Comparison of ENCODE assay signal across 25 mouse cellular contexts in genomic region chr6:31299395-31299794, GRCm38 (mm10).
"Had no signal": no experiment of that assay in that cellular context is flagged by ENCODE, and none has a peak within 500 bp of the region (broad histone marks: within the 10 kb centered on the region; RNA-seq: fewer than 3 reads in every experiment).

No protein-coding gene starts in this region.

- DNase-seq: gastrocnemius, adult 2 months; gastrocnemius, postnatal 10 days; gastrocnemius, postnatal 25 days; heart, adult 18-20 months; heart, postnatal 10 days; kidney, adult 11 months; kidney, adult 2 months; kidney, adult 9 months; kidney, postnatal 14 days; kidney, postnatal 36 days; layer of hippocampus, adult 9-11 months; layer of hippocampus, postnatal 36 days; left cerebral cortex, postnatal 4 days had no signal

- H3K4me3 ChIP-seq: gastrocnemius, adult 2 months; heart, embryonic 10.5 days; heart, embryonic 12.5 days; hindbrain, embryonic 13.5 days; hindbrain, embryonic 15.5 days; kidney, embryonic 15.5 days; limb, embryonic 13.5 days; limb, embryonic 15.5 days; liver, embryonic 12.5 days had no signal

- H3K27ac ChIP-seq: gastrocnemius, adult 2 months; heart, embryonic 10.5 days; hindbrain, embryonic 13.5 days; hindbrain, embryonic 15.5 days; hindbrain, postnatal 0 days; kidney, embryonic 15.5 days; kidney, postnatal 0 days; limb, embryonic 13.5 days; limb, embryonic 15.5 days; liver, embryonic 12.5 days; liver, embryonic 14.5 days had no signal

- ATAC-seq: hindbrain, postnatal 0 days; intestine, embryonic 16.5 days; liver, embryonic 12.5 days had no signal
